Comparison of ENCODE assay signal across 36 mouse cellular contexts in the genomic region with DNA sequence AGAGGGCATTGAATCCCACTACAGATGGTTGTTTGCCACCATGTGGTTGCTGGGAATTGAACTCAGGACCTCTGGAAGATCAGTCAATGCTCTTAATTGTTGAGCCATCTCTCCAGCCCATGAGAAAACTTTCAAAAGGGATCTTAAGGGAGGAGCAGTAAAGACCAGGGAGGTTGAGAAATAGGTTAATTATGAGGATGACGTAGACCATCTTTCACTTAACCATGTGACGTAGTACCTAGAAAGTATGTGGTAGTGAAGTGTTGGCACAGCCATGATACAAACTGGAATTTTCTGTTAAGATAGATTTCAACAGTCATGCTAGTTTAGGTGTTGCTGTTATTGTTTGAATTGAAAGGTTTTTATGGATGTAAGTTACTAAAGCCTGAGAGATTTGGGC.
"Had no signal": no experiment of that assay in that cellular context is flagged by ENCODE, and none has a peak within 500 bp of the region (broad histone marks: within the 10 kb centered on the region; RNA-seq: fewer than 3 reads in every experiment).

No protein-coding gene starts in this region.

- DNase-seq: heart, postnatal 10 days; heart, postnatal 14 days; heart, postnatal 36 days; heart, postnatal 4 days; kidney, adult 11 months; kidney, adult 18-20 months; kidney, adult 2 months; kidney, adult 8-10 months; kidney, adult 9 months; kidney, postnatal 10 days; kidney, postnatal 14 days; kidney, postnatal 25 days; kidney, postnatal 36 days; kidney, postnatal 4 days; layer of hippocampus, adult 9-11 months; layer of hippocampus, postnatal 36 days had no signal

- H3K9ac ChIP-seq: heart, embryonic 12.5 days; heart, embryonic 13.5 days; heart, embryonic 15.5 days; hindbrain, embryonic 12.5 days; hindbrain, embryonic 13.5 days; hindbrain, embryonic 14.5 days; hindbrain, embryonic 15.5 days; intestine, embryonic 15.5 days; kidney, embryonic 15.5 days had no signal

- ATAC-seq: hindbrain, embryonic 16.5 days; hindbrain, postnatal 0 days; inflammation-experienced regulatory T-cells, adult 6 months; intestine, embryonic 15.5 days; intestine, embryonic 16.5 days; intestine, postnatal 0 days had no signal

- H3K27ac ChIP-seq: heart, embryonic 10.5 days; heart, embryonic 13.5 days; heart, embryonic 15.5 days; hindbrain, embryonic 10.5 days; hindbrain, embryonic 12.5 days; hindbrain, embryonic 13.5 days; hindbrain, embryonic 14.5 days; hindbrain, embryonic 15.5 days; hindbrain, postnatal 0 days; intestine, embryonic 15.5 days; kidney, embryonic 15.5 days; kidney, postnatal 0 days; layer of hippocampus, adult 2 months; left cerebral cortex, adult 2 months had no signal

- H3K4me2 ChIP-seq: heart, embryonic 11.5 days; heart, embryonic 12.5 days; heart, embryonic 13.5 days; heart, embryonic 15.5 days; hindbrain, embryonic 12.5 days; hindbrain, embryonic 13.5 days; hindbrain, embryonic 14.5 days; hindbrain, embryonic 15.5 days; intestine, embryonic 15.5 days; kidney, embryonic 15.5 days had no signal

- H3K36me3 ChIP-seq: intestine, embryonic 15.5 days had no signal

- H3K4me1 ChIP-seq: heart, embryonic 10.5 days; heart, embryonic 12.5 days; heart, embryonic 13.5 days; heart, embryonic 15.5 days; hindbrain, embryonic 10.5 days; hindbrain, embryonic 12.5 days; hindbrain, embryonic 13.5 days; hindbrain, embryonic 15.5 days; intestine, embryonic 15.5 days; kidney, embryonic 15.5 days had no signal

- H3K27me3 ChIP-seq: heart, embryonic 12.5 days; heart, embryonic 13.5 days; heart, embryonic 15.5 days; hindbrain, embryonic 12.5 days; hindbrain, embryonic 13.5 days; hindbrain, embryonic 15.5 days; intestine, embryonic 15.5 days; kidney, embryonic 15.5 days had no signal

- H3K4me3 ChIP-seq: heart, embryonic 10.5 days; heart, embryonic 12.5 days; heart, embryonic 13.5 days; heart, embryonic 15.5 days; hindbrain, embryonic 10.5 days; hindbrain, embryonic 12.5 days; hindbrain, embryonic 13.5 days; hindbrain, embryonic 15.5 days; intestine, embryonic 15.5 days; kidney, embryonic 15.5 days; layer of hippocampus, adult 2 months; left cerebral cortex, adult 2 months had no signal

- H3K9me3 ChIP-seq: heart, embryonic 10.5 days; heart, embryonic 12.5 days; heart, embryonic 13.5 days; heart, embryonic 15.5 days; hindbrain, embryonic 10.5 days; hindbrain, embryonic 12.5 days; hindbrain, embryonic 13.5 days; hindbrain, embryonic 15.5 days; intestine, embryonic 15.5 days; kidney, embryonic 15.5 days had no signal
